Mouse (Mus musculus) erythroid progenitor cell, adult 5-6 weeks (primary cell): ENCODE results near the gene Slc5a5. TPM values are rescaled to one million over a fixed set of nuclear protein-coding genes. Genes with fewer than 3 reads are reported as not detected.
A peak's percentile ranks its signal among the peaks of the same experiment; 100 is the strongest.

ENCODE experiments used
- ATAC-seq: replicated peaks from 2 replicates; pipeline ENCODE4 v1.8.0; 2016; ENCODE audit warnings: moderate number of reproducible peaks, mild to moderate bottlenecking, moderate TSS enrichment, inconsistent platforms; ENCODE audit not compliant: poor library complexity, low FRiP score, severe bottlenecking
- total RNA-seq, 2 experiments: library from RNA; stranded (forward) in 1 of 2; stranded (reverse) in 1 of 2; fragments of 150-400 nt in 1 of 2; fragments of 186-747, 209-891 nt in 1 of 2; gene quantifications; 2 replicates each; pipeline versions ENCODE4 v1.2.3 to v1.2.4; 2015 to 2017; ENCODE audit warnings: low replicate concordance in 2 of 2

Slc5a5 gene
- total RNA-seq, 2 experiments from 2014 or later, result not detected

- no peak for ATAC-seq
Observed at GRCm38 (mm10) chr8:70863956-70864711, 28.4 kb downstream of the Slc5a5 start.

GRCm38 (mm10) chr8:70862824-70863641 is 29.5 kb downstream of the Slc5a5 start, which contains the start of gene Kcnn1:
TSS of gene Kcnn1 (minus strand) at chr8:70863258.
- ATAC-seq, result no peak

DNA sequence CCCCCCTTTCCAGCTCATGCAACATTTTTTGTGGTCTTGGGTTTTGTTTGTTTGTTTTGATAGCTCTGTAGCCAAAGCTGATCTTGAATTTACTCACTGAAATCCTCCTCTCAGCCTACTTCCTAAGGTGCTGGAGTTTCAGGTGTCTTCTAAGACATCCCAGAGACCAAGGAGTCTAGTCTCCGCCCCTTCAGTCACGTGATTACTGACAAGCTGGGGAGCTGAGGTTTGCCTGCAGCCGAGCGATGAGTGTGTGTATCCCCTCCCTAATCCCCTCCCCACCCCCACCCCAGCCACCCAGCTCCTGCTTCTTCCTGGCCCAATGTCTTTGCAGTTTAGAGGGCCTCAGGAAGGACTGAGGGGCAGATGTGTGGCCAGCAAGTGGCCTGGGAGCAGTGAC is 35.0 kb downstream of the Slc5a5 start:
- ATAC-seq, result no peak

DNA sequence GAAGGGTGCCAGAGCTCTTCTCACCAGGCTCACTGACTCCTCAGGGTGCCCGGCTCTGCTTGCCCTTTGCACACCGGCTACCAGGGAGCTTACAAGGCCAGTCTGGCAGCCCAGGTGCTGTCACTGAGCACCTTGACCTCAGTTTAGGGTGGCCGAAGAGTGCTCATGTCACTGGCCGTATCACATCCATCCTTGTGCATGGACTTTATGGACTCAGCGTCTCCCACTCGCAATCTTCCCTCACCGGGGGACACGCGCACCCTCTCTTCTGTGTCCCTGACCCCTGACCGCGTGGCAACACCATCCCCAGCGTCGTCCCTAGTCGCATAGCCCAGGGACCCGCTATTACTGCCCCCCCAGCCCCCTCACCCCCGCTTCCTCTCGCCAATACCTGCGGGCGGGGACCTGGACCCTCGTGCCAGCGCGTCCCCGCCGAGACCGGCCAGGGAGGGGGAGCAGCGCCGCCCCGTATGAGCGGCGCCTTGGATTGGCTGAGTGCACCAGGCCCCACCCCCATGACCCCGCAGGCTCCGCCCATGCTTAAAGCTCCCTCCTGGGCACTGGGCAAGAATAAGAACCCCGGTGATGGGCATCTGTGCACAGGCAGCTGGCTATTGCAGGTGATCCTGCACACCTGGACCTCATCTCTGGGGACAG is 35.9 kb downstream of the Slc5a5 start:
- ATAC-seq, result peak; percentile 73

GRCm38 (mm10) chr8:70856028-70856427 is 36.5 kb downstream of the Slc5a5 start:
- no peak for ATAC-seq

DNA sequence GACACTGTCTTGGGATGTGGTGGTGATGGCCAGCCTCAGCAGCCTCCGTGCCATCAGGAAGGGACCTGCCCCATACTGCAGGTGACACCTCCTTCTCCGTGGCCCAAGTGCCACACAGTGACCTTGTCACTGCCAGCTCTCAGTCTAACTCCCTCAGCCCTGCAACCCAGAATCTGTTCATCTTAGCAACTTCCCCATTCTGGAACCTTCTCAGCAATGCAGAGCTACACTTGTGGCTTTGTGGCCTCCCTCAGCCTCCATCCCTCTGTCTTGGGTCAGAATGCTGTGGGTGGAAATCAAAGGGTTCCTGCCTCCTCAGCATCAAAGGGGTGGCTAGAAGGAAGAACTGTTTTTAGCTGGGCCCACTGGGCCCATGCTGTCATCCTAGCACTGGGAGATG is 38.7 kb downstream of the Slc5a5 start:
- ATAC-seq, result no peak

DNA sequence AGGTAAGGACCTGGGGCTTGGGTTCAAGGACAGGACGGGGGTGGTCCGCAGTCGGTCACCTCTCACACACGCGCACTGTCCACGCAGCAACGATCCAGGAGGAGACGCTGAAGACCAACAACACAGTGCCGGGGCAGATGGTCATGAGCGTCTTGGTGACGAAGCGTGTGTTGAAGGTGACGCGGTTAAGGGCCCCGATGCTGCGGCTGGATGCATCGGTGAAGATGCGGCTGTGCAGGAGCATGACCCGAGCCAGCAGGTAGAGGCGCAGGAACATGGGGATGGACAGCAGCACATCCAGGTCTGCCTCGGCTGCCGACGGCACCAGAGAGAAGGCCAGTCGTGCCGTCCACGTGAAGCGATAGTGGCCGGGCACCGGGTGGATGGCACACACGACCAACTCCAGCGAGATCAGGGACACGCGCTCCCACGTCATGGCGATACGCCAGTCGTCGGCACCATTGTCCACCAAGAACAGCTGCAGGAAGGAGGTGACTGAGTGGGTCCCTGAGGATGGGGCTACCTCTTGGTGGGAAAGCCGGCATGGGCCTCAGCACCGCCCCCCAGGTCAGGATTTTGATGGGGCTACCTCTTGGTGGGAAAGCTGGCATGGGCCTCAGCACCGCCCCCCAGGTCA is 39.8 kb downstream of the Slc5a5 start:
- no peak for ATAC-seq

DNA sequence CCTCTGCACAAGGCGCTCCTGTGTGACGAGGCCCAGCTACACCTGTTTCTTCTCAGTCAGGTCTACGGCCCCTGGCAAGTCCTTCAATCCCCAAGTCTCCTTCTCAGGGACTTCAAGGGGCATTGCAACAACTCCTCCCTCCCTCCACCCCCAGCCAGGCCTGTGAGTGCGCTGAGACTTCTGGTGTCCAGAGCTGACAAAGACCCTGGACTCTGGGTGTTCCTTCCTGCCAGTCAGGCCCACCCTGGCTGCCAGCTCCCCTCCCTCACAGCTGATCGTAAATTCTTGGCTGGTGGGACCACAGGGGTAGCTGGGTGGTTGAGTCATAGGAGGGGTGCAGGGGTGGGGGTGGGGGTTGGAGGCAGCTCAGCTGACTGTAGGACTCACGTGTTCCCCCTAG is 40.7 kb downstream of the Slc5a5 start:
- no peak for ATAC-seq

GRCm38 (mm10) chr8:70850947-70851346 is 41.6 kb downstream of the Slc5a5 start:
- no peak for ATAC-seq

GRCm38 (mm10) chr8:70850132-70850845 is 42.3 kb downstream of the Slc5a5 start:
- ATAC-seq, result no peak

GRCm38 (mm10) chr8:70849333-70849990 is 43.1 kb downstream of the Slc5a5 start:
- no peak for ATAC-seq

DNA sequence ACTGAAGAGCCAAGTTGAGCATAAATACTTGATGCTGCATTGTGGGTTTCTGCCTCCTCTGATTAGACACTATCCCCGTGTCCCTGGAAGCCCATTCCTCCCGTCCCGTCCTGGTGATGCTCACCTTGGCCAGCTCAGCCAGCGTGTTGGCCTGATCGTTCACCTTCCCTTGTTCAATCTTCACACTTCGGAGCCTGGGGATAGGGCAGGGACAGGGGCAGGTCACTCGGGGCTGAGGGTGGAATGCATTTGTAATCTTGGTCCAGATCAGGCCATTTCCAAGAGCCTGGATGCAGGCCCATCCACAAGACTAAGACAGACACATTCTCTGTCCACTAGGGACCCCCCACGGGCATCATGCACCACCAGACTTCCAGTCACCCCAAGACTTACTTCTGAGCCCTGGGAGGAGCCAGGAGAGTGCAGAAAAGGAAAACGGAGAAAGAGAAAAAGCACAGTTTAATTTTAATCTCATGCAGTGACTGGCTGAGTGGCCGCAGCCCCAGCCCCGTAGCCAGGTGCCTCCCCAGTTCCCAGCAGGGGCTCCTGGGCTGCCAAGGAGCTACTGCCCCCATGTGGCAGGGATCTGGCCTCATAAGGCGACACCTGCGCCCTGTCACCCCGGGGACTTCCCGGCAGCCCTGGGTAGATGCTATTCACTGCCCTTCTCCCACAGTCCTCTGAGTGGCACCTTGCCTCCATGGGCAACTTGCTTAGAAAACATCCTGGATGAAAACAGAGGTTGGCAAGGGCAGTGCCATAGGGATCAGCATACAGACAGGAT is 46.0 kb downstream of the Slc5a5 start:
- ATAC-seq, result no peak

DNA sequence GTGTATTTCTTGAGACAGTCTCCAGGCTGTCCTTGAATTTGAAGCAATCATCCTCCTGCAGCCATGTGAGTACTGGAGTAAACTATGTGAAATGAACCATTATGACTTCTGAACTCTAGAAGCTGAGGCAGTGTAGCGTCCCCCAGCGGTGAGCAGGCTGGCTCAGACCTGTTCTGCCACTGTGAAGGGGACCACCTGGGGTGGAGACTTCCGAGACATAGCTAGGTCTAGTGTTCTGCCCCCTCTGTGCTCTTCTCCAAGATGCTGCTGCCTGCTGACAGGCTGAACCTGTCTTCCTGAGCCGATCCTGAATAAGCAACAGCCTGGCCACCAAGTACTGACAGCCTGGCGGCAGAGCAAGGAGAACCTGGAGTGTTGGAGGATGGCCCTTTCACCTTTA is 47.4 kb downstream of the Slc5a5 start:
- no peak for ATAC-seq

GRCm38 (mm10) chr8:70844523-70844922 is 48.0 kb downstream of the Slc5a5 start:
- ATAC-seq, result peak; percentile 32

- no peak for ATAC-seq
Observed at GRCm38 (mm10) chr8:70843941-70844340, 48.6 kb downstream of the Slc5a5 start.

DNA sequence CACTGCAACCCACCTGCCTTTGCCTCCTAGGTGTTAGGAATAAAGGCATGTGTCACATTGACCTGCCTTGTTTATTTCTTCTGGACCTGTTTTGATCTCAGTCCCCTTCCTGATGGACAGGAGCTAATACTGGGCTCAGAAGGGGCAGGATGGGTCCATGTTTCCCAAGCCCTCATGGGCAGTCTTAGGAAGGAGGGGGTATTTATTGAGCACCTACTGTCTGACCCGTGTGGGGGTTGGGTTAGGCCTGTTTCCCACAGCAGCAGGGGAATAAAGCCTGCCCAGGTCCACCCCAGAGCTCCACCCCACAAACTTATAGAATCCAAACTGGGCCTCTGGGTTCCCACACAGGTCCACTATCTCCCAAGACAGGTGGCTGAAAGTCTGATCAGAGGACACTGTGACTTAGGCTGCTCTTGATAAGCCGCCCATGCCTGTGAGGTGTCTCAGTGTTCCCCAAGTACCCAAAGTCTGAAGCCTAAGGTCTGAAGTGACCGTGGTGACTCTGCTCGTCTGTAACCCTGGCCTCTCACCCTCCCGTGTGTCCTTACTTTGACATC is 49.3 kb downstream of the Slc5a5 start:
- peak; percentile 49 for ATAC-seq

DNA sequence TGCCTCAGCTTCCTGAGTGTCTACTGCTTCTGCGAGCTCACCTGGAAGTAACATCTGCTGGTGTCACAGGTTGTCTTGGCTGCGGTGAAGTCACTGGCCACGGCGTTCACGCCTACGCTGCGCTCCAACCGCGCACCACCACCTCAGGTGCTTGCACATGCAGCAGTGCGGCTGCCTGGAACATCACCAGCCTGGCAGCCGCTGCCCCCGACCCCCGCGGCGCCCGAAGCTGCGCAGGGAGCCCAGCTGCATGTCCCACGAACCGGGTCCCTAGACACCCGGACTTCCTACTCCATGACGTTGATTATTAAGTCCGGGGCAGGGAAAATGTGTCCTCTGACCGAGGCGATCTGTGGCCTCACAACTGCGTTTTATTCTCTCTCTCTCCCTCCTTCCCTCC is 50.1 kb downstream of the Slc5a5 start:
- ATAC-seq, result no peak
